Mouse (Mus musculus) spleen, adult 18-20 months (tissue): Measurements from ENCODE around the gene Gm40193.
"Not testable (repeated sequence)": the region's sequence is repeated elsewhere in the genome, so short reads cannot be mapped to it uniquely, and the experiment has no call there.

Experiments used
- DNase-seq, 2 experiments: peaks; one replicate each; pipeline ENCODE4 v3.0.0; 2022; ENCODE audit warnings: mixed read lengths in 2 of 2

Gm40193 gene

DNA sequence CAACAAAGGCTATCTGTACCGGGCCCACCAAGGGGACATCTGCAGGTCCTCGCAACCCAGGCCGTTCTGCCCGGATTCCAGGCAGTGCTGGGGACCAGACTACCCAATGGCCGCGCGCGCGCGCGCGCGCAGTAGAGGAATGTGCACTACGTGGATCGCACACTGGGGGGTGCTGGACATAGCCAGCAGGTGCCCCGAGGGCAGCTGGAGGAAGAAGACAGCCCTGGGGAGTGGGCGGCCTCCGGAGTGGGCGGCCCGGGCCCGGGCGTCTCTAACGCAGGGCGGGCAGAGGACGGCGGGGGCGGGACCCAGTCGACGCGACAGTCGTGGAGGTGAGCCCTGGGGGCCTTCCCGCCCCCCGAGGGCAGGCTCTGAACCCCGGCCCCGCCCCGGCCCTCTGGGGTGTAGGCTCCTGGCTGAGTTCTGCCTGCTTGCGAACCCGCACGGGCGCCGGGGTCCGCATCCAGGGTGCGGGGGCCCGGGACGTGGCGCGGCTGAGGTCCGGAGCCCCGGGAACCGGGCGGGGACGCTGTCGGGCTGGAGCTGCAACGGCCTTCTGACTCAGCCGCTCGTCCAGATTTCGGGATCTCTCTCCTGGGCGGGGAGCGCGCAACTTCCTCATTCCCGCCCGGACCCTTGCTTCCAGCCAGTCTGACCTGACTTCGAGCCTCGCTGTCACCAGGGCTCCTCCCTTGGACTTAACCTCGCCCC, 7.3 kb upstream of the Gm40193 start, which contains the start of gene Pld2:
TSS of gene Pld2 (plus strand) at position 188 of the 711 bp plus-strand sequence.
- DNase-seq, result peak; percentile 83

DNA sequence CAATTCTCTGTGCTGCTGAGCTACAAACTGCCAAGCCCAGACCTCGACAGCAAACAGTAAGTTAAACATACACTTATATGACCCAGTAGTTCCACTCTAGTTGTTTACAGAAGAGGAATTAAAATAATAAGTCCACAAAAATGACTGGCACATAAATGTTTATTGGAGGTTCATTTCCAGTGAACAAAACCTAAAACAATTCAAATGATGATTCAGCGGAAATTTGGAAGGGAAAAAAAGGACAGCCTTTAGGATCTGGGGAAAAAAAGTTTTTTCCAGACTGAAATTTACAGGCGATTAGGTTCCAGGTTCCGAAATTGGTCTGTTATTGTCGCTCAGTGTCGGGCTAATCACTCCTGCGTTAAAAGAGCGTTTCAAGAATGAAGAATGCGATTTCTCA, 6.7 kb upstream of the Gm40193 start:
- no peak for DNase-seq

DNA sequence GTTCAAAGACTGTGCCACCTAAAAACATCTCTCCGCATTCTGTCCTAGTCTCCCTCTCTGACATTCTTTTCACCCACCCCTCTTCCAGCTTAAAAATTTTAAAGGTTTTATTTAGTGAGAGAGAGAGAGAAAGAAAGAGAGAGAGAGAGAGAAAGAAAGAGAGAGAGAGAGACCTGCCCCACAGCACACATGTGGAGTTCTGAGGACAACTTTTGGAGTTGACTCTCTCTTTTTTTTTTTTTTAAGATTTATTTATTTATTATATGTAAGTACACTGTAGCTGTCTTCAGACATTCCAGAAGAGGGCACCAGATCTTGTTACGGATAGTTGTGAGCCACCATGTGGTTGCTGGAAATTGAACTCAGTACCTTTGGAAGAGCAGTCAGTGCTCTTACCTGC, 1.7 kb downstream of the Gm40193 start:
- not testable (repeated sequence) for DNase-seq

DNA sequence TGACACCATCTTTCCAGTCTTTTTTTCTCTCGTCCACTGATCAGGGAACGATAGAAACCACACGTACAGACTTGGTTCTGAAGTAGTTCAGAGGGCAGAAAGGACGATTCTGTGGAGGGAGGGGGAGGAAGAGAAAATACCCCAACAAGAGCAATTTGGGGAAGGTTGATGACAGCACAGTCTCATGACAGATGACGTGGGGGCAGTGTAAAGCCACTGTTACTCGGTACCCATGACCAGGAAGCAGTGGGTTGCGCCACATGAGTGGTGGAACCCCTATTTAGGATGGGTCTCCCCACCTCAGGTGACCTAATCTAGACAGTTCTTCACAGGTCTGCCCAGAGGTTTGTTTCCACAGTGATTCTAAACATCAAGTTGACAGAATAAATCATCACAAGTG, 4.1 kb downstream of the Gm40193 start:
- DNase-seq, result no peak

DNA sequence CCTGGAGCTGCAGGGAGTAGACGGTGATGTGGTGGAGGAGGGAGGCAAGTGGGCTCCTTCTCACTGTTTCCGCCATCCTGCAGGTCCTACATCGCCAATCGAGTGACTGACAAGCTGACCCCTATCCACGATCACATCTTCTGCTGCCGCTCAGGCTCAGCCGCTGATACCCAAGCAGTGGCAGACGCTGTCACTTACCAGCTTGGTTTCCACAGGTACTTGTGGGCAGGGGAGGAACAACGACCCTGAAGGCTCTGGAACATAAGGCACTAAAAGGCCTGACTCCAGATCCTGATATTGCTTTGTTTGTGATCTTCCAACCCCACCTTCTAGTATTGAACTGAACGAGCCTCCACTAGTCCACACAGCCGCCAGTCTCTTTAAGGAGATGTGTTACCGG, 6.5 kb downstream of the Gm40193 start:
- DNase-seq, result no peak

DNA sequence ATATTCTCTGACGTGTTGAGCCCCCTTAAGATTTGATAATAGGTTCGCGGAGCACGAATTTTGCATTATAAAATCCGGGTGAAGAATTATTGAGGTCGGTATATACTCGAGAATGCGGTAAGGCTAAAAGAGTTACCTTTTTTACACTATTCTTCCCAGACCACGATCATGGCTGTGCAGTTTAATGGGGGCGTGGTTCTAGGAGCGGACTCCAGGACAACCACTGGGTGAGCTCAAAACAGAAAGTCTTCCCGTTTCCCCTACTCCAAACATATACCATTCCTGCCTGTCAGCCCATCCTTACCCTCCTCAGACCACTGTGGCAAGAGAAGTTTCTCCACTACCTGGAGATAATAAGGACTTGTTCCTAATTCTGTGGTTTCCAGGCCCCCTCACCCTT, 7.0 kb downstream of the Gm40193 start:
- DNase-seq, result no peak

DNA sequence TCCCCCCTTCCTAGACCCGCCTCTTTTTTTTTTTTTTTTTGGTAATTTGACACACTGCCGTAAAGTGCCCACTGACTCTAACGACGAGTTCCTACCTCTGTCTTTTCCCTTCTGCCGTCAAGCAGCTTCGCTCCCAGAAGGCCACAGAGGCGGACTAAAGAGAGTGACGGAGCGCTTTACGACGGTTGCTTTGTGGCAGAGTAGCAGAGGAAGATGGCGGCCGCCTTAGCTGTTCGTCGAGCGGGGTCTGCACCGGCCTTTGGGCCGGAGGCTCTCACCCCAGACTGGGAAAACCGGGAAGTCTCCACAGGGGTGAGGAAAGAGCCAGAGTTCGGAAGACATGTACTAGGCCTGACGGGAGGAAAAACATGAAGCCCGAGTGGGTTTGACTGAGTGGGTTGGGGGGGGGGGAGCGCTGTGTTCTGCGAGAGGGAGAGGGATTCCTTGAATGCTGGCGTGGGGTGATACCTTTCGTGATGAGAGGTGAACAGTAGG, 7.5 kb downstream of the Gm40193 start, which contains the start of gene Psmb6:
TSS of gene Psmb6 (plus strand) at position 184 of the 495 bp plus-strand sequence.
- DNase-seq, result peak; percentile 77 to 81

DNA sequence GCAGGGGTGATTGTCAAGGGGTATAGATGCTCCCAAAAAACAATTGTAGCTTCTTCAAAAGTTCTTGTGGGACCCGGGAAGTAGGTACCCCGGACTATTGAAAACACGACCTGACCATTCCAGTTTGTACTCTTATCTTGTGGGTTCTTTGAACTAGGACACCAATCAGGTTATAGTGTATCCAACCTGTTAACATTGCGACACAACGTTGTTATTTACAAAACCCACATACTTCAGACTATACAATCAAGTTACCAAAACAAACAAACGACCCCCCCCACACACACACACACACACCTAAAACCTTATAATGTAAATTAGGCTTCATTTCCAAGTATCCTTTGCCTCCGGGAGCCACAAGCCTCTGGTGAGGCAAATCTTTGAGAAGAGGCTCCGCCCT, 8.0 kb downstream of the Gm40193 start:
- no peak for DNase-seq

DNA sequence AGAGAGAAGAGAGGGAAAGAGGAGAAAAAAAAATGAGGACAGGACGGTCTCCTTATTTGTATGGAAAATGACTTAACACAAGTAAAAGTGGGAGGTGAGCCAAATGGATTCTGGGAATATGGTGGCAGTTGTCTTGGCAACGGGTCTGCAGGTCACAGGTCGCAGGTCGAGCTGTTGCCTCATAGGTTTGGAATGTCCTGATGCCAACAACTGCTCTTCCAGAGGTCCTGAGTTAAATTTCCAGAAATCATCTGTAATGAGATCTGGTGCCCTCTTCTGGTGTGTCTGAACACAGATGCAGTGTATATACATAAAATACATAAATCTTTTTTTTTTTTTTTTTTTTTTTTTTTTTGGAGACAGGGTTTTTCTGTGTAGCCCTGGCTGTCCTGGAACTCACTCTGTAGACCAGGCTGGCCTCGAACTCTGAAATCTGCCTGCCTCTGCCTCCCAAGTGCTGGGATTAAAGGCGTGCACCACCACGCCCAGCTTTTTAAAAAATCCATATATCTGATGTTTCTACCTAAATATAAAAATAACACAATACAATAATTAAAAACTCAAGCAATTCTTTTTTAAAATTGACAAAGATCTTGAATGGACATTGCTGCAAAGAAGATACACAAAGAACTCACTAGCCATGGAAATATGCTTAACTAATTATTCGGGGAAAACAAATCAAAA, 9.3 kb downstream of the Gm40193 start:
- not testable (repeated sequence) for DNase-seq

DNA sequence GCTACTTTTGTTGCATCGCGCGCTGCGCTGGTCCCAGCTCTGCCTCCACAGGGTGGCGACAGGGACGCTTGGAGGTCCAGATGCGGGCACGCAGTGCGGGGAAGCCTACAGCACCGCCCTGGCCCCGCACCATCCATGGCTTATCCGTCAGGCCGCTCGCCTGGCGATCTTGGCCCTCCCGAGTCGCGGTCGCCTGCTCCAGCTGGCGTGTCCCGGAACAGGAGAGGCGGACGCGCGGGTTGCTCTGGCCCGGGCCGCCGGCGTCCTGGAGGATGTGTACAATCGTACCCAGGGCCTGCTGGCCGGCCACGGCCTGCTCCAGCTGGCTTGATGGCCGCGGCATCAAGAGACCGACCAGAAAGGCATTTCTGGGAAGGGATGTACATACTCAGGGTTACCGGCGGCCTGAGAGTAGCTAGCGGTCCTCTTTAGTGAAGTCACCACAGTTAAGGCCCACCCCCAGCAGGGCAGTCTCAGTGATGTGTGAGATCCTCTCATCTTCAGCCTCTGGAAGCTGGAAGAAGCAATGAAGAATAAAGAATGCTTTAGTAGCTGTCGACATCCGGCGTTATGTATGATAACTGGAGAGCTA, 12.5 kb downstream of the Gm40193 start:
- no peak for DNase-seq

DNA sequence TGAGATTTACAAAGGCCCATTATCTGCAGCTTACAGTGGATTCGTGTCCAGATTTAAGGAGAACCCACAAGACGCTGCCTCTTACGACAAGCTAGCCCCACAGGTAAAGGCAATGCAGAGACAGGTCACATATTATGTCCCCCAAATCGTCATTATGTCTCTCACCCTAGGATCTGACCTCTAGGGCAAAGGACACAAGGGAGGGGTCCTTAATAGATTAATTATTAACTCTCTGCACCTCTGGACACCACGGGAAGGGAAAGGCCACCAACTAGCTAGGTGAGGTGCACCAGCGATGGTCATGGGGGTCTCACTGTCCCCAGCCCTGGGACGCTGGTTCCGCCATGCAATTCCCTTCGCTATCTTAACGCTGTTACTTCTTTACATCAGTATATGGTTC, 13.8 kb downstream of the Gm40193 start, which contains the start of gene Gltpd2:
TSS of gene Gltpd2 (plus strand) at position 274 of the 400 bp plus-strand sequence.
- DNase-seq, result no peak

DNA sequence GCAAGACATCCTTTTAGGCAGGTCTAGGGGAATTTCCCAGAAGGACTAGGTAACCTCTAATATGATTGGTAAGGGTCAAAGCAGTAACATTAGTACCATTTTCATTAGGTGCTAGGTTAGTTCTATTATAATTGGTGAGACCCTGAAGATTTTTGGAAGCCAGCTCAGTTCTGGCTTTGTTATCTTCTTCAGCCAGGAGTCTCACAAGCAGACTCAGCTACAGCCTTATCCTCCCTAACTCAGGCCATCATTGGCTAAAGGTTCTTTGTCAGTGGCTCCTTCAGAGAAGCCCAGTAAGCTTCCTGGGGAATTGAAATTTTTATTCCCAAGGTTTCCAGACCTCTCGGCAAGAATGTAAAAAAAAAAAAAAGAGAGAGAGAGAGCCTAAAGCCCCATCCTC, 14.3 kb downstream of the Gm40193 start:
- no peak for DNase-seq

DNA sequence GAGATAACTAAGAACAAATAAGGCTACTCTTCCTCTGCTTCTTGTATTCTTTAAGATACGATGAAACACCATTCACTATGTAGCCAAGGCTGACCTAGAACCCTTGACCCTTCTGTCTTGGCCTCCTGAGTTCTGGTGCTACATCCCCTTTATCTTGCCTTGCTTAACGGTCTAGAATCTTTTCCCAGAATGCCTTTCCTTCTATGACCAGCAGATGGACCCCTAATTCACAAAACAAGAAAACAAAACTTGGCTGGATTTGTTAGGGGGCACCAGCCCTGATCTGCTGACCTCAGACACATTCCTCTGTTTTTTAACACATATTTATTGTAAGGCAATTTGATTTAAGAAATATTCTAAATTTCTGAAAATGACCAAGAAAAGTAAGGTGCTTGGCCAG, 16.4 kb downstream of the Gm40193 start:
- DNase-seq, result no peak

DNA sequence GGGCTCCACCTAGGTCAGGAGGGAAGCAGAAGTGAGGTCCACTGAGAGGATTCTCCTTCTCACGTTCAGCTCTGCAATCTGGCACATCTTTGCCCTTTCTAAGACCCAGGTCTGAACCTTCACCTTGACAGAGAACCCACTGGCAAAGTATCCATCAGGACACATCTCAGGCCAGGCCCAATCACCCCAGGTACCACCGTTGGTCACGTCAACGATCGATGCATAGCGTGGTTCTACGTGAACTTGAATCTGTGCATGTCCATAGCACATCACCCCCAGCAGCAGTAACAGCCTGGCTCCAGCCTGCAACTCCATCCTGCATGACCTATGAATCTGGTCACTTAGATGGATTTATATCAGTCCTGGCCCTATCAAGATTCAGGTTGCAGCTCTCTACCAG, 18.5 kb downstream of the Gm40193 start, which contains the start of gene Vmo1:
TSS of gene Vmo1 (minus strand) at position 329 of the 400 bp plus-strand sequence.
- DNase-seq, result no peak

DNA sequence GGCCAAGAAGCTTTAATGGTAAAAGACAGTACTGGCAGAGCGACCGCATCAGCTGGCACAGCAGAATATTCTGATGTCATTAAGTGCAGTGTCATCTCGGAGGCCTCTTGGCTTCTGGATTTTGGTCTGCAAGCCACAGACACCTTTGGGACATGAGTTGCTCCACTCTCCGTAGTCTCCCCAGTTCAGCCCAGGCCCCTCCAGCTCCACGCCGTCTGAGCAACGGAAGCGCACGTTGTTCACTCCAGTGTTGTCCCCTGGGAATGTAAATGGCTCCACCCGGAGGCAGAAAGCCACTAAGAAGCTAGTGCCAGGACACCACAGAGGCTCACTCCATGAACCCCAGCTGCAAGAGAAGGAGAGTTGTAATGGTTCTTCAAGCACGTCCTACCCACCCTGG, 19.2 kb downstream of the Gm40193 start:
- no peak for DNase-seq

DNA sequence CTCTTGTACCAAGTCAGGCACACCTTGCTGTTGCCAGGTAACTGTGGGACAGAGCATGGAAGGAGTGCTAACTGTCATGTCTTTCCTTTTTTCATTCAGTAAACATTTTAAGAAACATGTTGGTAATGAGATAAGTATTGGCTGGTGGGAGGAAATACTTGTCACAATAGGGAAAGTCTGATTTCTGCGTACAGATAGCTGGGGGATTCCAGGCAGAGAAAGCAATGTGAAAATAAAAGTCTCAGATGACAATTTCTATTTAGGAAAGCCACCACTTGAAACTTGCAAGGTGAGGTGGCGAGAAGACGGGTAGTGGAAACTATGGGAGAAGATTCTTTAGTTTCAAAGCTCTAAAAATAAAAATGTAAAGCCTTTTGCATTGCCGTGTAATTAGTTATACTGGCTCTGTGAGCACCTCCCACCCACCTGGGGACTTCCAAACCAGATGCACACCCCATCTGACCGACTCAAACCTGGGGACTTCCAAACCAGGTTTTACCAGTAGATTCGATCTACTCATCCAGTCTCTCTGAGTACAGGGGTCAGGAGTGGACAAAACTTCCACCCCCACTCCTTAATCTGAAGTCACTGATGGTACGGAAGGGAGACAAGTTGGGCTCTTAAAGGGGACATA, 19.9 kb downstream of the Gm40193 start:
- no peak for DNase-seq

DNA sequence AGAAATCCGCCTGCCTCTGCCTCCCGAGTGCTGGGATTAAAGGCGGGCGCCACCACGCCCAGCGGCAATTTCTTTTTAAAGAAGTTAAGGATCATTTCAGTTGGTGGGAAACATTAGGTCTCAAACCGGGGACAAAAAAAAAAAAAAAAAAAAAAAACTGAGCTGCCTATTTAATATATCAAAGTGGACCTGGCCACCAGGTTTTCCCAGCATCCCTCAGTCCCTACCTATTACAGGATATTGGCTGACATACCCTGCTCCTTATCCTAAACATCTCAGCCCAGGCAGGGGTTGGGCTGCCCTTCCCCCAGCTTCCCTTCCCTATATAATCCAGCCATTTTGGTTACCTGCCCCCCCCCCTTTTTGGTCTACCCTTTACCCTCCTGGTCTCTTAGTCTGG, 20.9 kb downstream of the Gm40193 start:
- no peak for DNase-seq

DNA sequence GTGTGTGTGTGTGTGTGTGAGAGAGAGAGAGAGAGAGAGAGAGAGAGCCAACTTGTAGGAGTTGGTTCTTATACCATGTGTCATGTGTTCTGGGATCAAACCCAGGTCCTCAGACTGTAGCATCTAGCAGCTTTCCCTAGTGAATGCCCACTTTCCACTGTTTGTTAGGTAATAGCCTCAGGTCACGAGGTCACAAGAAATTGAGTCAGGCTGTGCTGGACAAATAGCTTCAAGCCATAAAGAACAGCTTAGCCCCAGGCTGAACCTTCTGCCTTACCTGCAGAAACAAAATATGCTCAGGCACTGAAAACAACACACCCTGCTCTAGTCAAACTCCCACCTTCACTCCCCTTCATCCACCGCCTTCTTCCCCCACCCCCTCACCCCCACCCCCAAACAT, 21.5 kb downstream of the Gm40193 start:
- DNase-seq, result no peak

DNA sequence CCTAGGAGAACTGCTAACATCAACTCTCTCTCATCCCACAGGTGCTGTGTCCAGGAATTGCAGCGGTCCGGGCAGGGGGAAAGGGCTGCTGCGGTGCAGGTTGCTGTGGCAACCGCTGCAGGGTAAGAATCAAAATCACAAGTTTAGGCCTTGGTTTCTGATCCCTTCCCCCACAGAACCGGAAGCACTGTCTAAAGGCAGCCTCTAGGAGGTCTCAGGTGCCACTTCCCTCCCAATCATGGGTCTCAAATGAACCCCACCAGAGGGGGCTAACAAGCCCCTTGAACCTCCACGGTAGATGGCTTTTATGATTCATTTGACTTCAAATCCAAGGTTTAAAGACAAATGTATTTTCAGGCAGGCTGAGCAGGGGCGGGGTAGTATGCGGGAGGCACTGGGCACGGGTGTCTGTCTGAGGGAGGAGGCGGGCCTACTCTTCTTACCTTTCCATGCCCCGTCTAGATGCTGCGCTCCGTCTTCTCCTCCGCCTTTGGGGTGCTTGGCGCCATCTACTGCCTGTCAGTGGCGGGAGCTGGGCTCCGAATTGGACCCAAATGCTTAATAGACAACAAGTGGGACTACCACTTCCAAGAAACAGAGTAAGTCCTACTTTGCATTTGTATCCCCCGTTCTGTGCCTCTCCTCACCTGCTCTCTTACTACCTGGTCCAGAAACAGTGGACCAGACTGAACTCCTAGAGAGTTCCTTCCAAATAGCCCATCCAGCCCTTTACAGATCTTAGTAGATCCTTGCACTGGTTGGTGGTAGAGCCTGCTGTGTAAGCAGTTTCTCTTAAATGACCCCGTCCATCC, 22.8 kb downstream of the Gm40193 start:
- peak; percentile 33 to 47 for DNase-seq

DNA sequence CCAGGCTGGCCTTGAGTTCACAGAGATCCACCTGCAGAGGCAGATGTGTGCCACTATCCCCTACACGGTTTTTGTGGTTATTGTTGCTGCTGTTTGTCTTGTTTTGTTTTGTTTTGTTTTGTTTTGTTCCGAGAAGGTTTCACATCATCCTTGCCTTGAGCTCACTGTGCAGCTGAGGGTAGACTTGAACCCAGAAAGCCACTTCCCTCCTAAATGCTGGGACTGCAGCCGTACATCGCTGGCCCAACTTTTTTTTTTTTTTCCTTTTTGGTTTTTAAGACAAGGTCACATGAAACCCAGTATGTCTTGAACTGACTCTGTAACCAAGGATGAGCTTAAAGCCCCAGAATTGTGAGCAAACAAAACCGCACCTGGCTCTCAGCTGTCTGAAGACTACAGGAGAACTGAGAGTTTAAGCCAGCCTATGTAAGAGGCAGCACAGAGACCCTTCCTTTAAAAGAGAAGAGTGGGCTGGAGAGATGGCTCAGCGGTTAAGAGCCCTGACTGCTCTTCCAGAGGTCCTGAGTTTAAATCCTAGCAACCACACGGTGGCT, 25.7 kb downstream of the Gm40193 start:
- no peak for DNase-seq

DNA sequence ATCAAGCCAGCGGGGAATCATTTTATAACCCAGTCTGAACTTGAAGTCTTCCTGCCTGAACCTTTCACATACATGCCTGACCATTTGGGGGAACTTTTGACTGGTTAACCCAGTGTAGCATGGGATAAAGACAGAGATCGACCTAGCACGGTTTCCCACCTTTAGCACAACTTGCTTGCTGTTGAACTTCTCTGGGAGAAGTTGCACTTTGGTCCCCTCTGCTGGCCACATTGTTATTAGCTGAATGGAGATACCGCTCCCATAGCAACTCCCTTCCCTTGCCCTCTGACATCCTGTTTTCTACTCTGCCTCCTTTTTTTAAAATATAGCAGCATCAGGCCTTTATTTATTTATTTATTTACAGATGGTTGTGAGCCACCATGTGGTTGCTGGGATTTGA, 26.4 kb downstream of the Gm40193 start:
- peak; percentile 42 to 76 for DNase-seq

DNA sequence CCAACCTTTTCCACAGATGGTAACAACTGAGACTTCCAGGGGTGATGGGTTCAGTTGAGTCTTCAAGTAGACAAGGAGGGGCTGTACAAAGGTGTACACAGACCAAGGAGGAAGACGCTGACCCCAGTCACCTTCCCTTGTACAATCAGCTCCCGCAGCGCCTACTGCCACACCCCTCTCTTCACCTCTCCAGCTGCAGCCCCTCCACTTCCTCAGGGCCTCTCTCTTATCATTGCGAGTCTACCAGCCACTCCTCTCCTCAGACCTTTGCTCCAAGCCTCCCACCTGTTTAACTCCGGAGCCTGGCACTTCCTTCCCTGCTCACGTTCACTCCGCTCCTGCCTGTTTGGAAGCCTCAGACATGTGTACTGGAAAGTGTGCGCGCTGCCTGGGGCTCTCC, 27.8 kb downstream of the Gm40193 start, which contains the start of gene Tm4sf5:
TSS of gene Tm4sf5 (plus strand) at position 275 of the 400 bp plus-strand sequence.
- DNase-seq, result no peak
